Mouse (Mus musculus) hindbrain, embryonic 14.5 days (tissue): ENCODE measurements at regions not wholly inside any gene's neighbourhood (a gene's known extent, or its start where the extent isn't known, plus 50 kb on each side); places are given as distances from the start of the nearest gene placed in this dataset.

ENCODE experiments used
- ATAC-seq: fragments of 200-750 bp; cut with Nextera tagmentation; 2 replicates; pipeline ENCODE4 v1.8.0; 2017; ENCODE audit warnings: moderate number of reproducible peaks, mild to moderate bottlenecking, moderate TSS enrichment, moderate library complexity; ENCODE audit not compliant: low FRiP score
- DNase-seq: peaks from one replicate; pipeline ENCODE4 v3.0.0-alpha.2; 2015; ENCODE audit warnings: low spot score
- H3K27ac ChIP-seq: fragments of 300-500 bp; sonication (generic); 2 replicates; pipeline ENCODE4 v1.5.1; 2014; ENCODE audit warnings: mild to moderate bottlenecking, moderate library complexity
- H3K27me3 ChIP-seq: fragments of 300-500 bp; sonication (generic); 2 replicates; pipeline ENCODE4 v1.6.1; 2014; ENCODE audit warnings: mild to moderate bottlenecking, low read length, mixed read lengths; ENCODE audit not compliant: control insufficient read depth, insufficient read depth
- H3K36me3 ChIP-seq: fragments of 300-500 bp; sonication (generic); replicated peaks from 2 replicates; pipeline ENCODE4 v1.6.1; 2014; ENCODE audit not compliant: control insufficient read depth, insufficient read depth
- H3K4me1 ChIP-seq: fragments of 300-500 bp; sonication (generic); replicated peaks from 2 replicates; pipeline ENCODE4 v1.6.1; 2014; ENCODE audit warnings: antibody characterized with exemption, low read length, mixed read lengths; ENCODE audit not compliant: control insufficient read depth, insufficient read depth
- H3K4me2 ChIP-seq: fragments of 300-500 bp; sonication (generic); replicated peaks from 2 replicates; pipeline ENCODE4 v1.6.1; 2014; ENCODE audit warnings: mild to moderate bottlenecking, moderate library complexity
- H3K4me3 ChIP-seq: fragments of 300-500 bp; sonication (generic); replicated peaks from 2 replicates; pipeline ENCODE4 v1.5.1; 2014; ENCODE audit warnings: mild to moderate bottlenecking, low read length
- H3K9ac ChIP-seq: fragments of 300-500 bp; sonication (generic); 2 replicates; pipeline ENCODE4 v1.6.1; 2014
- H3K9me3 ChIP-seq: fragments of 300-500 bp; sonication (generic); 2 replicates; pipeline ENCODE4 v1.6.1; 2016; ENCODE audit warnings: low read length; ENCODE audit not compliant: control insufficient read depth
- WGBS: fragments of 180-500 bp; shearing (Covaris S2); extraction: QIAGEN DNeasy Blood & Tissue Kit; methylation state at CpG from one replicate; pipeline ENCODE4 v1.1.7; 2014; 5-methylcytosine and 5-hydroxymethylcytosine counted together

DNA sequence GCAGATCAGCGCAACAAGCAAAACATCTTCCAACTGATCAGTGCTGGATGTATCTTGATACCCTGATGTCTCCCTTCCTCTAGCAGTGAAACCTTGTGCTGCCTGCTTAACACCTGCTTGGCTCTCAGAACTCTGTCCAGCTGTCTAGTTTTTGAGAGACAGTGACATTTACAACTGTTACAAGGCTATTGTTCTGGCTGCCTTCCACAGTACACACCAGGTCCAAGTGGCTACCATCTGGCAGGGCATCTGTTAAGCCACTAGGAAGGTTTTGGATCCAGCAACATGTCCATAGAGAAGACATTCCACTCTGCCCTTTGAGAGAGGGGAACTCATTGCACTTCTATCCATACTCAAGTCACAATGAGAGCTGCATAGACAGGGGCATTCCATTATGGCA is 508.4 kb downstream of the Fam181b start:
- H3K4me2 ChIP-seq: no peak overlapping the region
- H3K27ac ChIP-seq: no peak overlapping the region
- H3K4me3 ChIP-seq: no peak overlapping the region
- ATAC-seq (no peak), DNase-seq (no peak)
- H3K27me3 ChIP-seq: no peaks in the 10 kb centered on the region
- H3K36me3 ChIP-seq: no peaks in the 10 kb centered on the region
- no peak overlapping the region for H3K9ac ChIP-seq
- WGBS: 96% methylated on average over 1 of the region's 1 CpGs
- H3K9me3 ChIP-seq: no peaks in the 10 kb centered on the region
- no peaks in the 10 kb centered on the region for H3K4me1 ChIP-seq
